Mouse (Mus musculus): ENCODE measurements around the gene Slco2a1. TPM values are rescaled to one million over a fixed set of nuclear protein-coding genes. Genes with fewer than 3 reads are reported as not detected.

The Slco2a1 gene
- total and polyA plus RNA-seq, 3 experiments: 0.14 TPM; not detected in 2

GRCm38 (mm10) chr9:103082246-103082975, 93.9 kb downstream of the Slco2a1 start:
- Histone ChIP-seq H3K79me2 (replicated peaks; ENCODE audit: control insufficient read depth, extremely low read depth, insufficient read depth, poor library complexity, severe bottlenecking) (no peaks in the 10 kb centered on the region), H3K27ac (ENCODE audit: insufficient read depth, low read depth) (no peak overlapping the region), H3K27me3 (replicated peaks) (peaks cover 73% of the 10 kb centered on the region), H3K9ac (ENCODE audit: insufficient read depth, low read depth) (no peak overlapping the region), H3K4me3 (replicated peaks in 1 of 3; ENCODE audit: low read depth in 2 of 3, low read length in 2 of 3, poor library complexity in 1 of 3) (no peak overlapping the region), H3K4me2 (ENCODE audit: insufficient read depth, low read depth, poor library complexity, severe bottlenecking) (no peak overlapping the region), H3K9me3 (replicated peaks; ENCODE audit: low read length) (peaks cover 7% of the 10 kb centered on the region), H3K36me3 (replicated peaks in 1 of 2; ENCODE audit: control insufficient read depth in 1 of 2, insufficient read depth in 1 of 2, low read length in 1 of 2) (no peaks in the 10 kb centered on the region), H3K4me1 (ENCODE audit: control insufficient read depth in 1 of 2, insufficient read depth in 2 of 2) (no peaks in the 10 kb centered on the region)
- in situ Hi-C loops (cut with MboI; ENCODE audit: low pct_ligation_motif_present, low pct_unique_long_range_greater_than_20kb, low sequenced_read_pairs) (no loop called here), dilution Hi-C loops (cut with MboI; ENCODE audit: extremely low pct_ligation_motif_present, extremely low pct_unique_long_range_greater_than_20kb, low sequenced_read_pairs) (no loop called here)
- TF ChIP-seq CTCF (conservative IDR thresholded peaks at IDR 0.05 in 1 of 2, IDR thresholded peaks at IDR 0.05 in 1 of 2; ENCODE audit: low read depth in 2 of 2, low read length in 2 of 2): no peak
- TF ChIP-seq ZNF384 (IDR thresholded peaks at IDR 0.05; ENCODE audit: low read depth, low read length): no peak
- no peak for TF ChIP-seq JUND (conservative IDR thresholded peaks at IDR 0.05; ENCODE audit: low read depth, low read length)
- no peak for TF ChIP-seq USF1 (IDR thresholded peaks at IDR 0.05; ENCODE audit: low read depth, low read length)
- no peak for DNase-seq (ENCODE audit: extremely low read depth)

GRCm38 (mm10) chr9:103083405-103083804, 94.9 kb downstream of the Slco2a1 start:
- peaks cover 76% of the 10 kb centered on the region for H3K27me3 ChIP-seq (replicated peaks)
- no peak for DNase-seq (ENCODE audit: extremely low read depth)
- H3K36me3 ChIP-seq (replicated peaks in 1 of 2; ENCODE audit: control insufficient read depth in 1 of 2, insufficient read depth in 1 of 2, low read length in 1 of 2): no peaks in the 10 kb centered on the region
- no peak overlapping the region for H3K4me3 ChIP-seq (replicated peaks in 1 of 3; ENCODE audit: low read depth in 2 of 3, low read length in 2 of 3, poor library complexity in 1 of 3)
- peaks cover 7% of the 10 kb centered on the region for H3K9me3 ChIP-seq (replicated peaks; ENCODE audit: low read length)
- no peaks in the 10 kb centered on the region for H3K4me1 ChIP-seq (ENCODE audit: control insufficient read depth in 1 of 2, insufficient read depth in 2 of 2)
- no peak overlapping the region for H3K9ac ChIP-seq (ENCODE audit: insufficient read depth, low read depth)
- dilution Hi-C loops (cut with MboI; ENCODE audit: extremely low pct_ligation_motif_present, extremely low pct_unique_long_range_greater_than_20kb, low sequenced_read_pairs): no loop called here
- in situ Hi-C loops (cut with MboI; ENCODE audit: low pct_ligation_motif_present, low pct_unique_long_range_greater_than_20kb, low sequenced_read_pairs): no loop called here
- no peak overlapping the region for H3K27ac ChIP-seq (ENCODE audit: insufficient read depth, low read depth)
- H3K79me2 ChIP-seq (replicated peaks; ENCODE audit: control insufficient read depth, extremely low read depth, insufficient read depth, poor library complexity, severe bottlenecking): no peaks in the 10 kb centered on the region
- TF ChIP-seq HCFC1 (IDR thresholded peaks at IDR 0.05; ENCODE audit: low read depth, low read length) (no peak), E2F4 (IDR thresholded peaks at IDR 0.05; ENCODE audit: insufficient replicate concordance, low read depth, low read length) (no peak), PAX5 (IDR thresholded peaks at IDR 0.05; ENCODE audit: low read length) (no peak), CTCF (conservative IDR thresholded peaks at IDR 0.05 in 1 of 2, IDR thresholded peaks at IDR 0.05 in 1 of 2; ENCODE audit: low read depth in 2 of 2, low read length in 2 of 2) (no peak), IRF4 (IDR thresholded peaks at IDR 0.05; ENCODE audit: low read depth, low read length) (no peak), SIN3A (IDR thresholded peaks at IDR 0.05; ENCODE audit: low read length) (no peak), MYC (IDR thresholded peaks at IDR 0.05; ENCODE audit: low read depth, low read length) (no peak), RCOR1 (conservative IDR thresholded peaks at IDR 0.05; ENCODE audit: low read depth, low read length) (no peak), JUND (conservative IDR thresholded peaks at IDR 0.05; ENCODE audit: low read depth, low read length) (no peak), JUN (IDR thresholded peaks at IDR 0.05; ENCODE audit: insufficient read depth, low read depth, low read length) (no peak), MAX (IDR thresholded peaks at IDR 0.05; ENCODE audit: low read length) (no peak), GABPA (IDR thresholded peaks at IDR 0.05; ENCODE audit: insufficient replicate concordance, low read depth, low read length) (no peak), TCF12 (IDR thresholded peaks at IDR 0.05; ENCODE audit: low read depth, low read length) (no peak)
- H3K4me2 ChIP-seq (ENCODE audit: insufficient read depth, low read depth, poor library complexity, severe bottlenecking): no peak overlapping the region

All from CH12.LX (cell line).